In genomic region chr4:129920542-129921313, GRCm38 (mm10) we compare ENCODE assay signal across 17 mouse cellular contexts. TPM values are rescaled to one million over a fixed set of nuclear protein-coding genes. Genes with fewer than 3 reads are reported as not detected.
DNase-seq lines count a peak whose midpoint lies in the region; ATAC-seq lines count a peak whose summit lies in the region.
"Had no signal": no experiment of that assay in that cellular context is flagged by ENCODE, and none has a peak within 500 bp of the region (broad histone marks: within the 10 kb centered on the region; RNA-seq: fewer than 3 reads in every experiment).

No protein-coding gene starts in this region.

- peaks cover 64% of the 10 kb centered on the region for H3K4me1 ChIP-seq in heart, embryonic 13.5 days
- H3K4me1 ChIP-seq in midbrain, embryonic 15.5 days: peaks cover 7% of the 10 kb centered on the region; the same call in 1 of the 2 replicates
- H3K4me1 ChIP-seq in midbrain, embryonic 16.5 days (ENCODE audit: control insufficient read depth, insufficient read depth, low read length): peaks cover 2% of the 10 kb centered on the region; the same call in 1 of the 2 replicates
- H3K4me1 ChIP-seq in embryonic facial prominence, embryonic 13.5 days: peaks cover 34% of the 10 kb centered on the region
- H3K4me1 ChIP-seq: forebrain, embryonic 12.5 days; neural tube, embryonic 12.5 days had no signal

- DNase-seq in heart, adult 18-20 months: no peak
- DNase-seq in thymus, postnatal 25 days: peak; percentile 49
- DNase-seq in left cerebral cortex, adult 9 months (ENCODE audit: low spot score in 2 of 2): no peak
- DNase-seq: cerebellum, postnatal 25 days; kidney, postnatal 10 days; lung, postnatal 36 days; midbrain, embryonic 14.5 days had no signal

- H3K27me3 ChIP-seq in heart, embryonic 13.5 days (replicated peaks): no peaks in the 10 kb centered on the region
- H3K27me3 ChIP-seq in midbrain, embryonic 15.5 days (replicated peaks): no peaks in the 10 kb centered on the region
- H3K27me3 ChIP-seq in midbrain, embryonic 16.5 days (ENCODE audit: control insufficient read depth, insufficient read depth, low read depth, low read length): no peaks in the 10 kb centered on the region
- H3K27me3 ChIP-seq in embryonic facial prominence, embryonic 13.5 days: 0 out of 2 replicates have a peak, but pooled peaks cover 3% of the 10 kb centered on the region
- H3K27me3 ChIP-seq: embryonic facial prominence, embryonic 15.5 days; forebrain, embryonic 12.5 days; neural tube, embryonic 12.5 days had no signal

- no peaks in the 10 kb centered on the region for H3K36me3 ChIP-seq in heart, embryonic 13.5 days
- no peaks in the 10 kb centered on the region for H3K36me3 ChIP-seq in midbrain, embryonic 15.5 days (replicated peaks)
- H3K36me3 ChIP-seq in midbrain, embryonic 16.5 days (ENCODE audit: control insufficient read depth, insufficient read depth, low read length): no peaks in the 10 kb centered on the region
- H3K36me3 ChIP-seq in embryonic facial prominence, embryonic 13.5 days: no peaks in the 10 kb centered on the region
- H3K36me3 ChIP-seq: embryonic facial prominence, embryonic 15.5 days; forebrain, embryonic 12.5 days; neural tube, embryonic 12.5 days had no signal

- ATAC-seq in heart, embryonic 13.5 days (ENCODE audit: extremely low read depth, insufficient number of reproducible peaks, low FRiP score, low TSS enrichment): 0 out of 2 replicates have a peak, but pooled peaks have one; percentile 4
- no peak for ATAC-seq in midbrain, embryonic 15.5 days (replicated peaks)
- ATAC-seq in midbrain, embryonic 16.5 days: no peak
- ATAC-seq in embryonic facial prominence, embryonic 13.5 days (ENCODE audit: insufficient number of reproducible peaks, insufficient read depth, low FRiP score, low TSS enrichment, low read depth): no peak
- ATAC-seq: activated CD4-positive, CD25-positive, alpha-beta regulatory T cell, adult 4 months had no signal

- WGBS in heart, embryonic 13.5 days: 80% methylated on average over 15 of the region's 15 CpGs
- WGBS in midbrain, embryonic 15.5 days: 87% methylated on average over 15 of the region's 15 CpGs
- 82% methylated on average over 15 of the region's 15 CpGs for WGBS in midbrain, embryonic 16.5 days
- 59% methylated on average over 15 of the region's 15 CpGs for WGBS in embryonic facial prominence, embryonic 13.5 days

- no peaks in the 10 kb centered on the region for H3K9me3 ChIP-seq in heart, embryonic 13.5 days
- H3K9me3 ChIP-seq in midbrain, embryonic 15.5 days: no peaks in the 10 kb centered on the region
- no peaks in the 10 kb centered on the region for H3K9me3 ChIP-seq in midbrain, embryonic 16.5 days (replicated peaks; ENCODE audit: control insufficient read depth, low read length, poor library complexity, severe bottlenecking)
- H3K9me3 ChIP-seq in embryonic facial prominence, embryonic 13.5 days: no peaks in the 10 kb centered on the region
- H3K9me3 ChIP-seq: embryonic facial prominence, embryonic 15.5 days; forebrain, embryonic 12.5 days; neural tube, embryonic 12.5 days had no signal

- peak overlapping the region; percentile 63; the same call in 1 of the 2 replicates for H3K9ac ChIP-seq in heart, embryonic 13.5 days
- no peak overlapping the region for H3K9ac ChIP-seq in midbrain, embryonic 15.5 days
- H3K9ac ChIP-seq in midbrain, embryonic 16.5 days (ENCODE audit: low read depth, low read length): no peak overlapping the region
- H3K9ac ChIP-seq in embryonic facial prominence, embryonic 13.5 days: 0 out of 2 replicates have a peak overlapping the region, but pooled peaks have one; percentile 27
- H3K9ac ChIP-seq: embryonic facial prominence, embryonic 15.5 days; forebrain, embryonic 12.5 days; liver, embryonic 14.5 days; neural tube, embryonic 12.5 days had no signal

- peak overlapping the region; percentile 93 for H3K27ac ChIP-seq in heart, embryonic 13.5 days (replicated peaks)
- 0 out of 2 replicates have a peak overlapping the region, but pooled peaks have one; percentile 24 for H3K27ac ChIP-seq in midbrain, embryonic 15.5 days
- no peak overlapping the region for H3K27ac ChIP-seq in midbrain, embryonic 16.5 days (ENCODE audit: low read length)
- H3K27ac ChIP-seq in embryonic facial prominence, embryonic 13.5 days: no peak overlapping the region
- H3K27ac ChIP-seq: embryonic facial prominence, embryonic 15.5 days; forebrain, embryonic 12.5 days; liver, embryonic 14.5 days; neural tube, embryonic 12.5 days had no signal

- no peak overlapping the region for H3K4me2 ChIP-seq in heart, embryonic 13.5 days
- H3K4me2 ChIP-seq in midbrain, embryonic 15.5 days: no peak overlapping the region
- H3K4me2 ChIP-seq in midbrain, embryonic 16.5 days (ENCODE audit: low read length): no peak overlapping the region
- no peak overlapping the region for H3K4me2 ChIP-seq in embryonic facial prominence, embryonic 13.5 days
- H3K4me2 ChIP-seq: embryonic facial prominence, embryonic 15.5 days; forebrain, embryonic 12.5 days; neural tube, embryonic 12.5 days had no signal

- H3K4me3 ChIP-seq in heart, embryonic 13.5 days: no peak overlapping the region
- no peak overlapping the region for H3K4me3 ChIP-seq in midbrain, embryonic 15.5 days
- no peak overlapping the region for H3K4me3 ChIP-seq in midbrain, embryonic 16.5 days (ENCODE audit: low read depth, low read length)
- H3K4me3 ChIP-seq in embryonic facial prominence, embryonic 13.5 days: no peak overlapping the region
- H3K4me3 ChIP-seq: embryonic facial prominence, embryonic 15.5 days; forebrain, embryonic 12.5 days; neural tube, embryonic 12.5 days had no signal

RNA-seq across cellular contexts. Expression of gene Spocd1, which starts 8.3 kb away (rescaled TPM):
- 0.19 and 0.34 TPM in 2 replicates for polyA plus RNA-seq in heart, embryonic 13.5 days (2015; fragmentation: Nextera tagmentation; extraction: Ambion mirVana)
- not detected for total RNA-seq in heart, adult 18-20 months (2021)
- polyA plus RNA-seq in midbrain, embryonic 15.5 days (2015; fragmentation: Nextera tagmentation; extraction: Ambion mirVana): not detected in 2 replicates
- polyA plus RNA-seq in midbrain, embryonic 16.5 days (2015; fragmentation: Nextera tagmentation; extraction: Ambion mirVana): not detected in 2 replicates
- polyA plus RNA-seq in embryonic facial prominence, embryonic 13.5 days (2015; fragmentation: Nextera tagmentation; extraction: Ambion mirVana): 0.06 and 0.08 TPM in 2 replicates
- total RNA-seq: granulocyte monocyte progenitor cell, adult 5-6 weeks had no signal
- polyA plus RNA-seq: activated CD4-positive, CD25-positive, alpha-beta regulatory T cell, adult 4 months; forebrain, embryonic 12.5 days; midbrain, embryonic 14.5 days; neural tube, embryonic 12.5 days had no signal

Comparison
In these comparisons a context has a peak if more than half of its experiments do, and no peak if none do; other contexts are left out.
1. H3K27ac ChIP-seq: peak in heart, embryonic 13.5 days (single experiment) and midbrain, embryonic 15.5 days (single experiment); none in midbrain, embryonic 16.5 days (single experiment) and embryonic facial prominence, embryonic 13.5 days (single experiment).
2. H3K9ac ChIP-seq: peak in heart, embryonic 13.5 days (single experiment) and embryonic facial prominence, embryonic 13.5 days (single experiment); none in midbrain, embryonic 15.5 days (single experiment) and midbrain, embryonic 16.5 days (single experiment).